Mouse (Mus musculus) forebrain, embryonic 11.5 days (tissue): ENCODE results near the gene Shisa9. TPM values are rescaled to one million over a fixed set of nuclear protein-coding genes. Genes with fewer than 3 reads are reported as not detected.

Experiments used
- ATAC-seq: fragments of 200-750 bp; cut with Nextera tagmentation; replicated peaks from 2 replicates; pipeline ENCODE4 v1.8.0; 2017; ENCODE audit warnings: moderate TSS enrichment; ENCODE audit not compliant: low FRiP score
- DNase-seq: peaks from one replicate; pipeline ENCODE4 v3.0.0-alpha.2; 2017; ENCODE audit warnings: low spot score
- H3K27ac ChIP-seq: fragments of 300-500 bp; sonication (generic); 2 replicates; pipeline ENCODE4 v1.5.1; 2014; ENCODE audit warnings: low read depth, low read length
- H3K27me3 ChIP-seq: fragments of 300-500 bp; sonication (generic); 2 replicates; pipeline ENCODE4 v1.6.1; 2014; ENCODE audit warnings: mild to moderate bottlenecking, low read length, mixed read lengths; ENCODE audit not compliant: control insufficient read depth, insufficient read depth
- H3K36me3 ChIP-seq: fragments of 300-500 bp; sonication (generic); 2 replicates; pipeline ENCODE4 v1.6.1; 2014; ENCODE audit warnings: mild to moderate bottlenecking, low read length, moderate library complexity, mixed read lengths; ENCODE audit not compliant: control insufficient read depth, insufficient read depth
- H3K4me1 ChIP-seq: fragments of 300-500 bp; sonication (generic); replicated peaks from 2 replicates; pipeline ENCODE4 v1.6.1; 2014; ENCODE audit warnings: low read length, mixed read lengths; ENCODE audit not compliant: control insufficient read depth, insufficient read depth
- H3K4me2 ChIP-seq: fragments of 300-500 bp; sonication (generic); 2 replicates; pipeline ENCODE4 v1.6.1; 2014; ENCODE audit warnings: low read depth, mild to moderate bottlenecking, low read length, moderate library complexity, mixed read lengths; ENCODE audit not compliant: severe bottlenecking
- H3K4me3 ChIP-seq: fragments of 300-500 bp; sonication (generic); 2 replicates; pipeline ENCODE4 v1.5.1; 2014; ENCODE audit warnings: low read depth, low read length
- H3K9ac ChIP-seq: fragments of 300-500 bp; sonication (generic); 2 replicates; pipeline ENCODE4 v1.6.1; 2014; ENCODE audit warnings: low read length
- H3K9me3 ChIP-seq: fragments of 300-500 bp; sonication (generic); 2 replicates; pipeline ENCODE4 v1.6.1; 2016; ENCODE audit warnings: low read length, mixed read lengths; ENCODE audit not compliant: control insufficient read depth
- WGBS: fragments of 180-500 bp; shearing (Covaris S2); extraction: QIAGEN DNeasy Blood & Tissue Kit; methylation state at CpG from one replicate; pipeline ENCODE4 v1.1.7; 2014; 5-methylcytosine and 5-hydroxymethylcytosine counted together
- polyA plus RNA-seq: library from polyadenylated mRNA; unstranded; fragments of >200 nt; fragmentation: Nextera tagmentation; extraction: Ambion mirVana; gene quantifications from 2 replicates; pipeline ENCODE4 v1.2.1, GENCODE M21; 2014

Shisa9 gene
- polyA plus RNA-seq, 1 experiment from 2014 or later = 0.86 TPM

GRCm38 (mm10) chr16:12189739-12190138 is 205.8 kb downstream of the Shisa9 start:
- H3K9me3 ChIP-seq = no peaks in the 10 kb centered on the region
- no peak overlapping the region for H3K4me2 ChIP-seq
- H3K4me3 ChIP-seq = no peak overlapping the region
- H3K27me3 ChIP-seq = no peaks in the 10 kb centered on the region
- DNase-seq (no peak), ATAC-seq (no peak)
- no peak overlapping the region for H3K9ac ChIP-seq
- WGBS = 70% methylated on average over 2 of the region's 2 CpGs
- no peaks in the 10 kb centered on the region for H3K4me1 ChIP-seq
- H3K36me3 ChIP-seq = no peaks in the 10 kb centered on the region
- no peak overlapping the region for H3K27ac ChIP-seq

GRCm38 (mm10) chr16:12196841-12197240 is 212.9 kb downstream of the Shisa9 start:
- no peak for ATAC-seq
- Histone ChIP-seq H3K9ac (no peak overlapping the region), H3K9me3 (no peaks in the 10 kb centered on the region), H3K4me1 (no peaks in the 10 kb centered on the region), H3K27me3 (no peaks in the 10 kb centered on the region), H3K4me3 (no peak overlapping the region), H3K36me3 (no peaks in the 10 kb centered on the region), H3K4me2 (no peak overlapping the region), H3K27ac (no peak overlapping the region)
- WGBS = 96% methylated on average over 4 of the region's 4 CpGs
- DNase-seq = no peak

- Histone ChIP-seq H3K36me3 (no peaks in the 10 kb centered on the region), H3K9me3 (no peaks in the 10 kb centered on the region), H3K4me1 (no peaks in the 10 kb centered on the region), H3K4me2 (no peak overlapping the region), H3K27me3 (no peaks in the 10 kb centered on the region), H3K4me3 (no peak overlapping the region), H3K9ac (no peak overlapping the region), H3K27ac (no peak overlapping the region)
- ATAC-seq = no peak
- no peak for DNase-seq
- WGBS = 58% methylated on average over 5 of the region's 5 CpGs
Measured at GRCm38 (mm10) chr16:12197611-12198010, 213.7 kb downstream of the Shisa9 start.

- Histone ChIP-seq H3K27ac (no peak overlapping the region), H3K4me3 (no peak overlapping the region), H3K9ac (no peak overlapping the region), H3K9me3 (no peaks in the 10 kb centered on the region), H3K4me2 (no peak overlapping the region), H3K36me3 (no peaks in the 10 kb centered on the region), H3K4me1 (no peaks in the 10 kb centered on the region), H3K27me3 (no peaks in the 10 kb centered on the region)
- WGBS = 31% methylated on average over 3 of the region's 3 CpGs
- DNase-seq (no peak), ATAC-seq (no peak)
Measured at GRCm38 (mm10) chr16:12201216-12201615, 217.3 kb downstream of the Shisa9 start.

GRCm38 (mm10) chr16:12202151-12202550 is 218.2 kb downstream of the Shisa9 start:
- DNase-seq (no peak), ATAC-seq (no peak)
- Histone ChIP-seq H3K4me2 (no peak overlapping the region), H3K27me3 (no peaks in the 10 kb centered on the region), H3K27ac (no peak overlapping the region), H3K9me3 (no peaks in the 10 kb centered on the region), H3K4me1 (no peaks in the 10 kb centered on the region), H3K4me3 (no peak overlapping the region), H3K9ac (no peak overlapping the region), H3K36me3 (no peaks in the 10 kb centered on the region)
- 62% methylated on average over 3 of the region's 3 CpGs for WGBS

- Histone ChIP-seq H3K4me2 (no peak overlapping the region), H3K4me3 (no peak overlapping the region), H3K4me1 (no peaks in the 10 kb centered on the region), H3K27me3 (no peaks in the 10 kb centered on the region), H3K36me3 (no peaks in the 10 kb centered on the region), H3K9ac (no peak overlapping the region), H3K9me3 (no peaks in the 10 kb centered on the region), H3K27ac (no peak overlapping the region)
- WGBS = 86% methylated on average over 2 of the region's 2 CpGs
- DNase-seq (no peak), ATAC-seq (no peak)
Measured at GRCm38 (mm10) chr16:12203055-12203454, 219.1 kb downstream of the Shisa9 start.

GRCm38 (mm10) chr16:12204423-12204822 is 220.5 kb downstream of the Shisa9 start:
- H3K4me1 ChIP-seq = no peaks in the 10 kb centered on the region
- ATAC-seq (no peak), DNase-seq (no peak)
- H3K9ac ChIP-seq = no peak overlapping the region
- H3K27ac ChIP-seq = no peak overlapping the region
- no peak overlapping the region for H3K4me2 ChIP-seq
- 84% methylated on average over 2 of the region's 2 CpGs for WGBS
- no peaks in the 10 kb centered on the region for H3K27me3 ChIP-seq
- no peaks in the 10 kb centered on the region for H3K36me3 ChIP-seq
- no peak overlapping the region for H3K4me3 ChIP-seq
- no peaks in the 10 kb centered on the region for H3K9me3 ChIP-seq

- DNase-seq (no peak), ATAC-seq (no peak)
- Histone ChIP-seq H3K4me1 (no peaks in the 10 kb centered on the region), H3K4me3 (no peak overlapping the region), H3K36me3 (no peaks in the 10 kb centered on the region), H3K9me3 (no peaks in the 10 kb centered on the region), H3K4me2 (no peak overlapping the region), H3K27me3 (no peaks in the 10 kb centered on the region), H3K9ac (no peak overlapping the region), H3K27ac (no peak overlapping the region)
- 62% methylated on average over 1 of the region's 1 CpGs for WGBS
Measured at GRCm38 (mm10) chr16:12206421-12206950, 222.6 kb downstream of the Shisa9 start.

- ATAC-seq = no peak
- Histone ChIP-seq H3K9me3 (no peaks in the 10 kb centered on the region), H3K9ac (no peak overlapping the region), H3K4me2 (no peak overlapping the region), H3K4me1 (no peaks in the 10 kb centered on the region), H3K4me3 (no peak overlapping the region), H3K27me3 (no peaks in the 10 kb centered on the region), H3K27ac (no peak overlapping the region), H3K36me3 (no peaks in the 10 kb centered on the region)
- DNase-seq = no peak
- 94% methylated on average over 2 of the region's 2 CpGs for WGBS
Measured at GRCm38 (mm10) chr16:12206951-12207350, 223.0 kb downstream of the Shisa9 start.
